Comparison of ENCODE assay signal across 8 mouse cellular contexts in genomic region chr11:21091067-21091427, GRCm38 (mm10). TPM values are rescaled to one million over a fixed set of nuclear protein-coding genes. Genes with fewer than 3 reads are reported as not detected.
A peak's percentile ranks its signal among the peaks of the same experiment; 100 is the strongest.
DNase-seq lines count a peak whose midpoint lies in the region; ATAC-seq lines count a peak whose summit lies in the region.

Gene Peli1, plus strand, starts transcription at chr11:21091291.

- H3K9ac ChIP-seq in heart, embryonic 14.5 days (ENCODE audit: low read length) = peak within 1 kb of the TSS; percentile 98
- peak within 1 kb of the TSS; percentile 98 for H3K9ac ChIP-seq in liver, embryonic 13.5 days
- H3K9ac ChIP-seq in stomach, embryonic 16.5 days (ENCODE audit: low read length) = peak within 1 kb of the TSS; percentile 98

- H3K27me3 ChIP-seq in heart, embryonic 14.5 days (ENCODE audit: control insufficient read depth, insufficient read depth, low read length) = no peaks in the 10 kb centered on the region
- peaks cover 5% of the 10 kb centered on the region; the same call in 1 of the 2 replicates for H3K27me3 ChIP-seq in liver, embryonic 13.5 days
- no peaks in the 10 kb centered on the region for H3K27me3 ChIP-seq in stomach, embryonic 16.5 days (ENCODE audit: control insufficient read depth, insufficient read depth, low read length)

- H3K4me2 ChIP-seq in heart, embryonic 14.5 days (ENCODE audit: low read length) = peak within 1 kb of the TSS; percentile 82
- peak within 1 kb of the TSS; percentile 85 for H3K4me2 ChIP-seq in liver, embryonic 13.5 days
- H3K4me2 ChIP-seq in stomach, embryonic 16.5 days (ENCODE audit: low read depth, low read length) = peak within 1 kb of the TSS; percentile 57

- ATAC-seq in CD4-positive, CD25-positive, alpha-beta regulatory T cell, adult 4 months = peak; percentile 91
- ATAC-seq in heart, embryonic 14.5 days (ENCODE audit: insufficient number of reproducible peaks, insufficient read depth, low FRiP score, low read depth) = peak; percentile 100
- peak; percentile 99 for ATAC-seq in liver, embryonic 13.5 days (ENCODE audit: low read depth)
- ATAC-seq in stomach, embryonic 16.5 days (ENCODE audit: insufficient read depth, low FRiP score) = peak; percentile 100

- 0% methylated on average over 24 of the region's 24 CpGs for WGBS in heart, embryonic 14.5 days
- under 1% methylated on average over 24 of the region's 24 CpGs for WGBS in liver, embryonic 13.5 days (ENCODE audit: insufficient replicate concordance)
- WGBS in stomach, embryonic 16.5 days = 2% methylated on average over 24 of the region's 24 CpGs

- peaks cover 0 to 14% of the 10 kb centered on the region in 2 experiments; a peak in 3 of 4 replicates for H3K4me1 ChIP-seq in heart, embryonic 14.5 days (ENCODE audit: control insufficient read depth in 2 of 2, insufficient read depth in 2 of 2, low read length in 2 of 2)
- peaks cover 25% of the 10 kb centered on the region for H3K4me1 ChIP-seq in liver, embryonic 13.5 days (replicated peaks)
- H3K4me1 ChIP-seq in stomach, embryonic 16.5 days (ENCODE audit: control insufficient read depth, insufficient read depth, low read length) = peaks cover 10% of the 10 kb centered on the region

- H3K9me3 ChIP-seq in heart, embryonic 14.5 days (ENCODE audit: control insufficient read depth, low read length) = no peaks in the 10 kb centered on the region
- H3K9me3 ChIP-seq in liver, embryonic 13.5 days (replicated peaks) = no peaks in the 10 kb centered on the region
- no peaks in the 10 kb centered on the region for H3K9me3 ChIP-seq in stomach, embryonic 16.5 days (replicated peaks; ENCODE audit: control insufficient read depth, low read length)

- DNase-seq in c-Kit-negative CD71-positive TER-119-positive erythroid progenitor cells, embryonic 14.5 days (ENCODE audit: low read depth, low spot score) = peak; percentile 91
- peak; percentile 94 for DNase-seq in fibroblast of lung, adult 2 months (ENCODE audit: low read depth)
- peak; percentile 97 for DNase-seq in kidney, postnatal 14 days
- DNase-seq in liver, embryonic 13.5 days = peak; percentile 92
- DNase-seq in neural tube, embryonic 10.5 days (ENCODE audit: extremely low spot score, low spot score) = peak; percentile 96

- peak within 1 kb of the TSS; percentile 96 to 97 for H3K4me3 ChIP-seq in heart, embryonic 14.5 days (ENCODE audit: control insufficient read depth in 1 of 2, insufficient read depth in 1 of 2, low read depth in 1 of 2, low read length in 2 of 2)
- peak within 1 kb of the TSS; percentile 96 for H3K4me3 ChIP-seq in liver, embryonic 13.5 days (replicated peaks)
- peak within 1 kb of the TSS; percentile 90 for H3K4me3 ChIP-seq in stomach, embryonic 16.5 days (replicated peaks; ENCODE audit: low read length)

- H3K27ac ChIP-seq in heart, embryonic 14.5 days (replicated peaks in 1 of 2; ENCODE audit: control insufficient read depth in 1 of 2, insufficient read depth in 1 of 2, low read depth in 2 of 2, low read length in 2 of 2) = peak within 1 kb of the TSS; percentile 98 to 100
- H3K27ac ChIP-seq in liver, embryonic 13.5 days = peak within 1 kb of the TSS; percentile 97
- peak within 1 kb of the TSS; percentile 99 for H3K27ac ChIP-seq in stomach, embryonic 16.5 days (ENCODE audit: low read length)

- no peaks in the 10 kb centered on the region for H3K36me3 ChIP-seq in heart, embryonic 14.5 days (ENCODE audit: control insufficient read depth, insufficient read depth, low read length)
- H3K36me3 ChIP-seq in liver, embryonic 13.5 days = no peaks in the 10 kb centered on the region
- H3K36me3 ChIP-seq in stomach, embryonic 16.5 days (ENCODE audit: control insufficient read depth, insufficient read depth, low read length) = no peaks in the 10 kb centered on the region

RNA-seq across cellular contexts. Expression of gene Peli1, which starts in this region (rescaled TPM):
- polyA plus RNA-seq in CD4-positive, CD25-positive, alpha-beta regulatory T cell, adult 4 months (2017; shearing (Covaris generic)) = 10 to 100 TPM; 72.2 to 96.4 TPM
- polyA plus RNA-seq in heart, embryonic 14.5 days (2014; fragmentation: Nextera tagmentation; extraction: Ambion mirVana) = 26.8 and 27.2 TPM in 2 replicates
- polyA plus RNA-seq in liver, embryonic 13.5 days (2015; fragmentation: Nextera tagmentation; extraction: Ambion mirVana) = 10.5 and 12.0 TPM in 2 replicates
- polyA plus RNA-seq in stomach, embryonic 16.5 days (2015; fragmentation: Nextera tagmentation; extraction: Ambion mirVana) = 21.1 and 24.3 TPM in 2 replicates

Comparison
In these comparisons a context has a peak if more than half of its experiments do, and no peak if none do; other contexts are left out.
1. Peak in every context shown above with its lines: DNase-seq, ATAC-seq, H3K4me3 ChIP-seq and H3K27ac ChIP-seq.